Mouse (Mus musculus) hindbrain, postnatal 0 days (tissue): Measurements from ENCODE around the gene Ckap4. TPM values are rescaled to one million over a fixed set of nuclear protein-coding genes. Genes with fewer than 3 reads are reported as not detected.
"Not testable (repeated sequence)": the region's sequence is repeated elsewhere in the genome, so short reads cannot be mapped to it uniquely, and the experiment has no call there.

ENCODE experiments used
- ATAC-seq: fragments of 200-750 bp; cut with Nextera tagmentation; 2 replicates; pipeline ENCODE4 v1.8.0; 2017; ENCODE audit warnings: mild to moderate bottlenecking, moderate TSS enrichment, moderate library complexity
- DNase-seq: peaks from one replicate; pipeline ENCODE4 v3.0.0-alpha.2; 2015; ENCODE audit warnings: low spot score
- H3K27ac ChIP-seq: fragments of 300-500 bp; sonication (generic); 2 replicates; pipeline ENCODE4 v1.5.1; 2014; ENCODE audit warnings: mild to moderate bottlenecking
- H3K27me3 ChIP-seq: fragments of 300-500 bp; sonication (generic); 2 replicates; pipeline ENCODE4 v1.6.1; 2014; ENCODE audit warnings: low read length, mixed read lengths; ENCODE audit not compliant: insufficient read depth
- H3K36me3 ChIP-seq: fragments of 300-500 bp; sonication (generic); 2 replicates; pipeline ENCODE4 v1.6.1; 2014; ENCODE audit warnings: low read length, mixed read lengths; ENCODE audit not compliant: insufficient read depth
- H3K4me1 ChIP-seq: fragments of 300-500 bp; sonication (generic); 2 replicates; pipeline ENCODE4 v1.6.1; 2014; ENCODE audit warnings: antibody characterized with exemption, low read length, mixed read lengths; ENCODE audit not compliant: insufficient read depth
- H3K4me2 ChIP-seq: fragments of 300-500 bp; sonication (generic); 2 replicates; pipeline ENCODE4 v1.6.1; 2014; ENCODE audit warnings: low read depth, mild to moderate bottlenecking, low read length, moderate library complexity, mixed read lengths
- H3K4me3 ChIP-seq: fragments of 300-500 bp; sonication (generic); 2 replicates; pipeline ENCODE4 v1.5.1; 2014; ENCODE audit warnings: low read length
- H3K9ac ChIP-seq: fragments of 300-500 bp; sonication (generic); replicated peaks from 2 replicates; pipeline ENCODE4 v1.6.1; 2014; ENCODE audit warnings: mild to moderate bottlenecking, low read length, moderate library complexity, mixed read lengths
- H3K9me3 ChIP-seq: fragments of 300-500 bp; sonication (generic); 2 replicates; pipeline ENCODE4 v1.6.1; 2016; ENCODE audit warnings: low read length, mixed read lengths
- CTCF ChIP-seq: IDR thresholded peaks from 2 replicates; pipeline ENCODE4 v1.5.1; 2016; ENCODE audit warnings: antibody characterized with exemption, control low read depth, low read depth
- WGBS: fragments of 180-500 bp; shearing (Covaris S2); extraction: QIAGEN DNeasy Blood & Tissue Kit; methylation state at CpG from one replicate; pipeline ENCODE4 v1.1.7; 2014; 5-methylcytosine and 5-hydroxymethylcytosine counted together
- polyA plus RNA-seq: library from polyadenylated mRNA; unstranded; fragments of >200 nt; fragmentation: Nextera tagmentation; extraction: Ambion mirVana; gene quantifications from 2 replicates; pipeline ENCODE4 v1.2.1, GENCODE M21; 2015
- total RNA-seq: library from RNA; depleted of rRNA; stranded (reverse); fragments of >200 nt; gene quantifications from 2 replicates; pipeline ENCODE4 v1.2.3, GENCODE M21; 2014

The Ckap4 gene
- total and polyA plus RNA-seq, 2 experiments from 2014 or later = 52.1 to 53.1 TPM

DNA sequence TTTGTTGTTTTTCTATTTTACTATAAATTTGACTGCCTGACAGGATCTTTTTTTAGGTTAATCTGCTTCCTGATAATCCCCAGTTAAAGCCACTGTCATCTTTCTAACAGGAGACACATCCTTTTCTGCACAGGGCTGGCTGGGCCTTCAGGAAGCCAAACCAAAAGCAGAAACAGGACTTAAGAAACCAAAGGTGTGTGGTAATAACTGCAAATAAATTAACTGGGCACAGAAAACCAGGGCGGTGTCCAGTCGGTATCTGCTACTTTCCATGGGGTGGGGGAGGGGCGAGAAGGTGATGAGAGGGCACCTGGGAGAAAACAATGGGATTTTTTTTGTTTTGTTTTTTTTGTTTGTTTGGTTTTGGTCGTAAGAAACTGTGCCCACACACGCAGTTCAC lies 6.8 kb downstream of the Ckap4 start:
- peaks cover 11% of the 10 kb centered on the region for H3K36me3 ChIP-seq
- no peak for TF ChIP-seq CTCF
- H3K9me3 ChIP-seq = no peaks in the 10 kb centered on the region
- no peak overlapping the region for H3K27ac ChIP-seq
- no peak overlapping the region for H3K4me3 ChIP-seq
- no peak overlapping the region for H3K4me2 ChIP-seq
- no peak overlapping the region for H3K9ac ChIP-seq
- WGBS = 80% methylated on average over 5 of the region's 5 CpGs
- H3K4me1 ChIP-seq = peaks cover 13% of the 10 kb centered on the region
- ATAC-seq = no peak
- no peak for DNase-seq
- no peaks in the 10 kb centered on the region for H3K27me3 ChIP-seq

DNA sequence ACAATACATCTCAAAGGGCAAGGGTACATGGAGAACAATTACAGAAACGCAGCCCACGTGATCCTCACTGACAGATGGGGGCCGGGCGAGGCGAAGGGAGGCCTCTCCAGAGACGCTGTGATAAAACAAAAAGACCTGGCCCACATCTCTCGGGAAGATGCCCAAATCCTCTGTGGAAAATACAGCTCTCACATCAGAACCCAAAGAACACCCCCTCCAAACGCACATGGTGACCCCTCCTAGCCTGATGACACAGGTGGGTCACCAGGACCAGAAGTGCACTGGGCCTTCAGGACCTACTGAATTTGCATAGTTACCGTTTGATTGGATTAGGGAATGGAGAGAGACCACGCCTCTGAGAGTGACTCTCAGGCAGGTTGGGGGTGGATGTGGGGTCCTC lies 7.4 kb downstream of the Ckap4 start:
- 45% methylated on average over 10 of the region's 10 CpGs for WGBS
- DNase-seq = no peak
- no peak for ATAC-seq

DNA sequence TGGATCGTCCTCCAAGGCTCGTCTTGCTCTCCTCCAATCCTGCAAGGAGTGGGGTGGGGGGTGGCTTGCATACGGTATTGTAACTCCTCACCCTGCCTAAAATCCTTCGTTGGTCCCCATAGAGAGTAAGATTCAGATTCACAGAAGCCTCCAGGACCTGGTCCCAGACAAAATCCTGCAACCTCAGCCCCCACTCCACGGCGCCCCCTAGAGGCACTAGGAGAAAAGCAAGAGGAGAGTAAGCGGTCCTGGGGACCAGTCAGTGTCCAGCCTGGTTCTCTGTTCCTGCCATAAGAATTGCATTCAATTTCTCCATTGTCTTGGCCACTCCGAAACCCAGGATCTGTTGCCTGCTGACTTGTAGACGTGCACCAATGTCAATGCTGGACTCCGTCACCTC lies 10.2 kb downstream of the Ckap4 start:
- Histone ChIP-seq H3K4me2 (no peak overlapping the region), H3K9me3 (no peaks in the 10 kb centered on the region), H3K9ac (no peak overlapping the region), H3K27me3 (no peaks in the 10 kb centered on the region), H3K27ac (no peak overlapping the region), H3K36me3 (peaks cover 11% of the 10 kb centered on the region), H3K4me3 (no peak overlapping the region), H3K4me1 (no peaks in the 10 kb centered on the region)
- peak; percentile 46 for TF ChIP-seq CTCF
- WGBS = 52% methylated on average over 10 of the region's 10 CpGs
- DNase-seq = no peak
- no peak for ATAC-seq

More for the DNA sequence above, 7.4 kb downstream of the Ckap4 start:
- no peak overlapping the region for H3K9ac ChIP-seq
- H3K27ac ChIP-seq = no peak overlapping the region
- no peak overlapping the region for H3K4me2 ChIP-seq
- no peaks in the 10 kb centered on the region for H3K9me3 ChIP-seq
- no peak overlapping the region for H3K4me3 ChIP-seq
- no peaks in the 10 kb centered on the region for H3K27me3 ChIP-seq
- TF ChIP-seq CTCF = no peak
- H3K36me3 ChIP-seq = peaks cover 11% of the 10 kb centered on the region
- H3K4me1 ChIP-seq = peaks cover 7% of the 10 kb centered on the region

DNA sequence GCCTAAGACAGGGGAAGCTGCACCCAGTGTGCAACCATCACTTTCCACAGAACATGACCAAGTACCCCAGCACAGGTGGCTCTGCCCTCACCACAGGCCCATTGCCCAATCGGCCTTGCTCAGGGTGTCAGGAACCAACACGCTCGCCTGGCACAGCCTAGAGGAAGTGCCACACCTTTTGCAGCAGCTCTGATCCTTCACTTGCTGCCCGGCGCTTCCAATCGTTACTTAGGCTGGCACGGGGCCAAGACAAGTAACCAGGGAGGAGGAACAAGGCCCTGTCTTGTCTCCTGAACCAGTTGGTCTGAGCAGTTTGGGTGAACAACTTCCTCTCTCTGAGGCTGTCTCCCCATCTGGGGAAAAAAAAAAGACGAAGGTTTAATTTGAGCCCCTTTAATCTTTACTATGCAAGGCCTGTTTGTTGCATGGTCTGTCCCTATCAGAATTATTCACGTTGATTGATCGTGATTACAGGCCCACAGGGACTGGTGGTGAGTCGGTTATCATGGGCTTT lies 17.4 kb downstream of the Ckap4 start:
- peak; percentile 20 for DNase-seq
- H3K9ac ChIP-seq = no peak overlapping the region
- H3K9me3 ChIP-seq = no peaks in the 10 kb centered on the region
- TF ChIP-seq CTCF = no peak
- H3K27ac ChIP-seq = no peak overlapping the region
- no peak overlapping the region for H3K4me2 ChIP-seq
- no peaks in the 10 kb centered on the region for H3K27me3 ChIP-seq
- H3K36me3 ChIP-seq = no peaks in the 10 kb centered on the region
- H3K4me3 ChIP-seq = no peak overlapping the region
- no peaks in the 10 kb centered on the region for H3K4me1 ChIP-seq
- no peak for ATAC-seq
- WGBS = 53% methylated on average over 11 of the region's 11 CpGs

DNA sequence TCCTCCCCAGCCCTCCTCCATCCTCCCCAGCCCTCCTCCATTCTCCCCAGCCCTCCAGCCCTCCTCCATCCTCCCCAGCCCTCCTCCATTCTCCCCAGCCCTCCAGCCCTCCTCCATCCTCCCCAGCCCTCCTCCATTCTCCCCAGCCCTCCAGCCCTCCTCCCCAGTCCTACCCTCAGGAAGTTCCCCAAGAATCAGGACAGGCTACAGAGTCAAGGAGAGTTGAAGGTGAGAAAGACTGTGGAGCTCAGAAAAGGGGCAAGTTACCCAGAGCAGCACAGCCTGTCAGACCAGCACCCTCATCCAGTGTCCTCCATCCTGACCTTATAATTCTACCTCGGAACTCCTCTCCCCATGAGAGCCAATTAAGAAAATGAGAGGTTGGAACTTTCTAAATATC lies 17.9 kb downstream of the Ckap4 start:
- H3K4me2 ChIP-seq, H3K4me1 ChIP-seq, H3K4me3 ChIP-seq, H3K9ac ChIP-seq, H3K27ac ChIP-seq, H3K36me3 ChIP-seq, H3K27me3 ChIP-seq, ATAC-seq, DNase-seq, H3K9me3 ChIP-seq: not testable (repeated sequence)
- 71% methylated on average over 1 of the region's 1 CpGs for WGBS

DNA sequence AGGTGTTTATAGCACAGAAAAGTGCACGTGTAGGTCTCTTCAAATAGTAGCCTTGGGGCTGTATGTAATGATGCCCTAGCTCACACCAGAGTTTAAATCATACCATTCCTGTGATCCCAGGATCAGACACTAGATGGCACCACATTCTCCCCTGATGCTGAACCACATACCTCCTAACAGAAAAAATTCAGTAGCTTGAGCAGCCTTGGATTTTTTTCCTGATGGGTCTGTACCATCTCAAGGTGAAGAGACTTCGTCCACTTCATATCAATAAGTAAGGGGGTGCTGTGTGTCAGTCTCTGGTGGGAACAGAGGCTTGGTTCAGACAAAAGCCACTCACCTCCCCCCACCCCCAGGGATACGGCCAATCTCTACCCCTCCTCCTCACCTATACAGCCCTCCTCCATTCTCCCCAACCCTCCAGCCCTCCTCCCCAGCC lies 18.3 kb downstream of the Ckap4 start:
- DNase-seq = peak; percentile 87
- Histone ChIP-seq H3K27ac (no peak overlapping the region), H3K4me2 (no peak overlapping the region), H3K4me3 (no peak overlapping the region), H3K27me3 (no peaks in the 10 kb centered on the region), H3K9ac (no peak overlapping the region), H3K4me1 (no peaks in the 10 kb centered on the region), H3K9me3 (no peaks in the 10 kb centered on the region), H3K36me3 (no peaks in the 10 kb centered on the region)
- peak; percentile 75 for ATAC-seq
- WGBS = 18% methylated on average over 3 of the region's 3 CpGs
- peak; percentile 84 for TF ChIP-seq CTCF

DNA sequence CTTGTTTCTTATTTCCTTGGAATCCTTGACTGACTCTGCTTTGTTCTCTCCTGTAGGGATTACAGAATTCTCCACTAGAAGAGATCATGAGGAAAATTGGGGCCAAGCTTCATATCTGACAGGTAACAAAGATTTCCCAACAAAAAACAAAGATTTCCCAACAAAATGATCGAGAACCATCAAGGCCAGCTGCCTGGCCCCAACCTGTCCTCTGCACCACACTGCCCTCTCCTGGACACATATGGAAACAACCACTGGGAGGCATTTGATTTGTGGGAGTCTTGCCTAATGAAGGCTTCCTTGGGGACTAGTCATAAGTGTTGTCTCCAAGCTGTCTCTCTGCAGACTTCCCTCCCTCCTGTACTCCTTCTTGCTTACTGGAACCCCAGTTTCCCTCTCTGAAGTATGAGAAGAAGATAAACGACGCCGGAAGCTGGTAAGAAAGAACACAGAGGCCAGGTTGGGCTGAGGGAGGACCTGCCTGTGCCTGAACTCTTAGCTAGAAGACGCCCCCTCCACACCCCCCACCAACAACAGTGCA lies 19.8 kb downstream of the Ckap4 start:
- ATAC-seq (no peak), DNase-seq (peak; percentile 54)
- H3K9ac ChIP-seq = no peak overlapping the region
- H3K4me3 ChIP-seq = no peak overlapping the region
- 34% methylated on average over 5 of the region's 5 CpGs for WGBS
- no peaks in the 10 kb centered on the region for H3K36me3 ChIP-seq
- no peaks in the 10 kb centered on the region for H3K27me3 ChIP-seq
- H3K9me3 ChIP-seq = no peaks in the 10 kb centered on the region
- H3K27ac ChIP-seq = no peak overlapping the region
- H3K4me1 ChIP-seq = no peaks in the 10 kb centered on the region
- no peak overlapping the region for H3K4me2 ChIP-seq
- TF ChIP-seq CTCF = peak; percentile 77
